Mouse (Mus musculus) c-Kit-negative CD71-positive TER-119-positive erythroid progenitor cells, embryonic 14.5 days (primary cell): Measurements from ENCODE around the gene Smarcc2.
A peak's percentile ranks its signal among the peaks of the same experiment; 100 is the strongest.
"Not testable (repeated sequence)": the region's sequence is repeated elsewhere in the genome, so short reads cannot be mapped to it uniquely, and the experiment has no call there.

Source experiments
- DNase-seq: peaks from one replicate; pipeline ENCODE4 v3.0.0-alpha.2; 2013; ENCODE audit warnings: low read depth, low spot score

The Smarcc2 gene

GRCm38 (mm10) chr10:128441324-128442119 is 17.5 kb upstream of the Smarcc2 start:
- DNase-seq = no peak

GRCm38 (mm10) chr10:128442718-128443117 is 16.3 kb upstream of the Smarcc2 start:
- DNase-seq = no peak

- no peak for DNase-seq
These were observed 14.7 kb upstream of the Smarcc2 start for GRCm38 (mm10) chr10:128444354-128444753.

- DNase-seq = no peak
These were observed 13.6 kb upstream of the Smarcc2 start for GRCm38 (mm10) chr10:128445407-128445806.

GRCm38 (mm10) chr10:128451014-128451413 is 8.0 kb upstream of the Smarcc2 start:
- no peak for DNase-seq

- DNase-seq = no peak
These were observed 4.6 kb upstream of the Smarcc2 start for GRCm38 (mm10) chr10:128454471-128454870.

- DNase-seq = peak; percentile 62
These were observed 3.8 kb upstream of the Smarcc2 start for GRCm38 (mm10) chr10:128455280-128455679.

GRCm38 (mm10) chr10:128457676-128458075 is 1.4 kb upstream of the Smarcc2 start:
- DNase-seq = no peak

GRCm38 (mm10) chr10:128458348-128458718 is 715 bp upstream of the Smarcc2 start:
- peak; percentile 72 for DNase-seq

GRCm38 (mm10) chr10:128459409-128460269 is 591 bp downstream of the Smarcc2 start:
- peak; percentile 30 for DNase-seq

- DNase-seq = no peak
These were observed 1.2 kb downstream of the Smarcc2 start for GRCm38 (mm10) chr10:128460270-128460630.

GRCm38 (mm10) chr10:128474366-128474765 is 15.3 kb downstream of the Smarcc2 start:
- no peak for DNase-seq

GRCm38 (mm10) chr10:128486370-128486769 is 27.3 kb downstream of the Smarcc2 start:
- no peak for DNase-seq

GRCm38 (mm10) chr10:128487861-128488712 is 29.0 kb downstream of the Smarcc2 start:
- DNase-seq = no peak

- no peak for DNase-seq
These were observed 29.7 kb downstream of the Smarcc2 start for GRCm38 (mm10) chr10:128488776-128489175.

GRCm38 (mm10) chr10:128489380-128489779 is 30.3 kb downstream of the Smarcc2 start:
- DNase-seq = no peak

GRCm38 (mm10) chr10:128489785-128490184 is 30.7 kb downstream of the Smarcc2 start:
- no peak for DNase-seq

- no peak for DNase-seq
These were observed 31.2 kb downstream of the Smarcc2 start for GRCm38 (mm10) chr10:128490232-128490631.

- no peak for DNase-seq
These were observed 31.9 kb downstream of the Smarcc2 start for GRCm38 (mm10) chr10:128490912-128491311.

- DNase-seq = no peak
These were observed 32.4 kb downstream of the Smarcc2 start for GRCm38 (mm10) chr10:128491495-128491894.

GRCm38 (mm10) chr10:128492051-128492450 is 33.0 kb downstream of the Smarcc2 start:
- not testable (repeated sequence) for DNase-seq
